Mouse (Mus musculus): ENCODE measurements around the gene Iqsec3.

DNA sequence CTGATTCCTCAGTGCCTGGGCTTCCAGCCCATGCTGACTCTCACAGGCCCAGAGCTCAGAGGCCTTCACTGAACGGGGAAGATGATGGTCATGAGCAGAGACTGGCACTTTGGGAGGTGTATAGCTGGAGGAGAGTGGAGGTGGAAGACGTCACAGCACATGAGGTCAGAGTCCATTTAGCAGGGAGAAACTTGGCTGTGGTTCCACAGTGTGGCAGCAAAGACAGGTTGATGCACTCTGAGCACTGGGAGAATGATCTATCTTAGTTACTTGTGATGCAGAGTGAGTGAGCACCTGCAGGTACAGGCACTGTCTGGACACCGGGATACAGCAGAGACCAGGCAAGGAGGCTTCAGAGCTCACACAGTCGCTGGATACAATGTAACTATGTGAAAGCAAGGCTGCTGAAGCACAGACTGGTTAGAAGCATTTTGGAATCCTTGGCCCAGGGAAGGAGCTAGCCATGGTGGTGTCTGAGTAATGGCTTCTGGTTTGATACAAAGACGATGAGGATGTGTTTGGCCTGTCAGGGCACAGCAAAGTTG lies 45.9 kb upstream of the Iqsec3 start:
- TF ChIP-seq EP300 (optimal IDR thresholded peaks at IDR 0.05) (no peak), CTCF (IDR thresholded peaks at IDR 0.05; ENCODE audit: low read depth) (no peak)

All from stomach, postnatal 0 days (tissue).